In the genomic region with DNA sequence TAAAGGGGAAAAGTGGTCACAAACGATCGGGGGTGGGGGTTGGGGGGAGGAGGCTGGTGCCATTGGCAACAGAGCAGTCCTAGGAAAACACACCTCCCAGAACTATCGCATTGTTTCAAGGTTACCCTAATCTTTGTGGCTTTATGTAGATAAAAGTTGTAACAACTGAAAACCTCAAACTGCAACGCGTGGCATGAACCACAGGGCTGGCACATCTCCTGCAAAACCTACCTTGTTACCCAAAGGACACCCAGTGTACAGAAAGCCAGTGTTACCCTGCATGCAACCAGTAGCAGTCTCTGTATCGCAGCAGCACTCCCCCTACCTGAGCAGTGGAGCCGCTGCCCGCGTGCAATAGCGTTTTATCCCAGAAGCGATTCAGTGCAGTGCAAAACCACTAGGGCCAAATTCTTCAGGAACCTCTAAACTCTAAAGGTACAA, we compare ENCODE assay signal across 7 mouse cellular contexts. TPM values are rescaled to one million over a fixed set of nuclear protein-coding genes. Genes with fewer than 3 reads are reported as not detected.
A peak's percentile ranks its signal among the peaks of the same experiment; 100 is the strongest.
DNase-seq lines count a peak whose midpoint lies in the region; ATAC-seq and TF ChIP-seq lines count a peak whose summit lies in the region.

No protein-coding gene starts in this region.

- ATAC-seq in erythroblast, adult 5-6 weeks (replicated peaks; ENCODE audit: low FRiP score, poor library complexity, severe bottlenecking) = peak; percentile 70
- ATAC-seq in hematopoietic stem cell, adult 5-6 weeks (replicated peaks in 1 of 2; ENCODE audit: insufficient read depth in 1 of 2, low FRiP score in 2 of 2, low TSS enrichment in 1 of 2, low read depth in 1 of 2, poor library complexity in 2 of 2, severe bottlenecking in 2 of 2) = peak; percentile 57 to 76

- peak; percentile 21 to 34 (median 29); a peak in 4 of 6 replicates for TF ChIP-seq CTCF in MEL (IDR thresholded peaks at IDR 0.05 in 2 of 3, conservative IDR thresholded peaks at IDR 0.05 in 1 of 3; ENCODE audit: control insufficient read depth in 1 of 3, insufficient read depth in 1 of 3, low read depth in 2 of 3, low read length in 3 of 3, poor library complexity in 1 of 3, severe bottlenecking in 1 of 3)

- peak; percentile 89 for DNase-seq in MEL (ENCODE audit: low read depth, low spot score)
- DNase-seq in brain, embryonic 18.5 days (ENCODE audit: low read depth, low spot score) = peak; percentile 36
- DNase-seq in layer of hippocampus, postnatal 14 days (ENCODE audit: low spot score in 2 of 2) = peak; percentile 22 to 47
- peak; percentile 73 for DNase-seq in lung, postnatal 36 days
- peak; percentile 41 to 53 for DNase-seq in right cerebral cortex, adult 2 months (ENCODE audit: low spot score in 2 of 2)

- no peak; the same call in 1 of the 2 replicates for TF ChIP-seq RAD21 in MEL (IDR thresholded peaks at IDR 0.05; ENCODE audit: low read depth, low read length)

- H3K79me2 ChIP-seq in MEL (ENCODE audit: control insufficient read depth, insufficient read depth, low read length, poor library complexity) = peaks cover 32% of the 10 kb centered on the region

- peak overlapping the region; percentile 69 for H3K27ac ChIP-seq in MEL (ENCODE audit: control insufficient read depth, low read depth, low read length)

- peak overlapping the region; percentile 77 to 93 for H3K4me3 ChIP-seq in MEL (ENCODE audit: control insufficient read depth in 1 of 2, insufficient read depth in 1 of 2, low read depth in 2 of 2, low read length in 2 of 2)

- TF ChIP-seq EP300 in MEL (IDR thresholded peaks at IDR 0.05; ENCODE audit: low read depth in 1 of 2, low read length in 2 of 2) = peak; percentile 87 to 94

- peak overlapping the region; percentile 87 for H3K9ac ChIP-seq in MEL (ENCODE audit: control insufficient read depth, low read depth, low read length, poor library complexity, severe bottlenecking)

- peaks cover 13 to 19% of the 10 kb centered on the region in 2 experiments for H3K4me1 ChIP-seq in MEL (ENCODE audit: control insufficient read depth in 1 of 2, insufficient read depth in 2 of 2, low read length in 2 of 2)

- no peaks in the 10 kb centered on the region for H3K9me3 ChIP-seq in MEL (replicated peaks; ENCODE audit: insufficient read depth, low read length)

- TF ChIP-seq POLR2A in MEL (IDR thresholded peaks at IDR 0.05; ENCODE audit: control insufficient read depth in 1 of 2, insufficient read depth in 1 of 2, low read depth in 1 of 2, low read length in 2 of 2, poor library complexity in 1 of 2) = peak in 1 of 2 experiments; percentile 67; a peak in 2 of 4 replicates

- H3K36me3 ChIP-seq in MEL (ENCODE audit: control insufficient read depth in 1 of 2, insufficient read depth in 2 of 2, low read length in 2 of 2) = peaks cover 0 to 30% of the 10 kb centered on the region in 2 experiments; a peak in 3 of 4 replicates

- no peaks in the 10 kb centered on the region for H3K27me3 ChIP-seq in MEL (ENCODE audit: control insufficient read depth in 1 of 2, insufficient read depth in 2 of 2, low read length in 2 of 2)

TF ChIP-seq in MEL, 35 proteins besides CTCF, POLR2A, EP300 and RAD21:
- TF ChIP-seq ZKSCAN1 (IDR thresholded peaks at IDR 0.05; ENCODE audit: low read depth, low read length) (no peak), USF1 (IDR thresholded peaks at IDR 0.05; ENCODE audit: low read depth, low read length) (no peak), MAFK (IDR thresholded peaks at IDR 0.05; ENCODE audit: borderline replicate concordance, low read depth, low read length) (peak; percentile 56; the same call in 1 of the 2 replicates), HCFC1 (IDR thresholded peaks at IDR 0.05; ENCODE audit: low read depth, low read length) (peak; percentile 58), ZMIZ1 (IDR thresholded peaks at IDR 0.05; ENCODE audit: low read depth, low read length) (no peak), ELF1 (IDR thresholded peaks at IDR 0.05; ENCODE audit: low read depth, low read length) (no peak), POLR2AphosphoS5 (IDR thresholded peaks at IDR 0.05; ENCODE audit: borderline replicate concordance, low read depth, low read length) (no peak), MYB (IDR thresholded peaks at IDR 0.05; ENCODE audit: low read depth, low read length) (peak; percentile 84), MYC (IDR thresholded peaks at IDR 0.05; ENCODE audit: low read depth, low read length) (peak; percentile 77), MAX (IDR thresholded peaks at IDR 0.05; ENCODE audit: low read length) (peak; percentile 90), UBTF (IDR thresholded peaks at IDR 0.05; ENCODE audit: borderline replicate concordance, insufficient read depth, low read depth, low read length) (0 out of 2 replicates have a peak, but pooled peaks have one; percentile 61), ZNF384 (IDR thresholded peaks at IDR 0.05; ENCODE audit: low read depth, low read length) (no peak), GABPA (IDR thresholded peaks at IDR 0.05; ENCODE audit: low read depth, low read length) (no peak), TCF12 (IDR thresholded peaks at IDR 0.05; ENCODE audit: low read depth, low read length) (peak; percentile 82), NELFE (IDR thresholded peaks at IDR 0.05; ENCODE audit: low read depth, low read length) (peak; percentile 37; the same call in 1 of the 2 replicates), E2F4 (IDR thresholded peaks at IDR 0.05; ENCODE audit: borderline replicate concordance, low read depth, low read length) (no peak), GATA1 (IDR thresholded peaks at IDR 0.05; ENCODE audit: low read depth, low read length) (peak; percentile 91), BHLHE40 (IDR thresholded peaks at IDR 0.05; ENCODE audit: borderline replicate concordance, low read depth, low read length) (peak; percentile 75), ZC3H11A (IDR thresholded peaks at IDR 0.05; ENCODE audit: low read depth, low read length) (no peak), CHD2 (IDR thresholded peaks at IDR 0.05; ENCODE audit: low read length) (peak; percentile 56; the same call in 1 of the 2 replicates), JUND (IDR thresholded peaks at IDR 0.05; ENCODE audit: low read depth, low read length) (no peak), MXI1 (IDR thresholded peaks at IDR 0.05; ENCODE audit: low read depth, low read length) (peak; percentile 95), MAZ (IDR thresholded peaks at IDR 0.05; ENCODE audit: low read depth, low read length) (peak; percentile 89), RCOR1 (IDR thresholded peaks at IDR 0.05; ENCODE audit: low read depth, low read length) (peak; percentile 85), TBP (IDR thresholded peaks at IDR 0.05; ENCODE audit: low read depth, low read length) (peak; percentile 64), CHD1 (IDR thresholded peaks at IDR 0.05; ENCODE audit: low read depth, low read length) (peak; percentile 86; the same call in 1 of the 2 replicates), SMC3 (IDR thresholded peaks at IDR 0.05; ENCODE audit: low read depth, low read length) (peak; percentile 25; the same call in 1 of the 2 replicates), MEF2A (IDR thresholded peaks at IDR 0.05; ENCODE audit: extremely low read depth, insufficient replicate concordance, low read depth, low read length, poor library complexity, severe bottlenecking) (no peak), POLR2AphosphoS2 (IDR thresholded peaks at IDR 0.05; ENCODE audit: low read length) (0 out of 2 replicates have a peak, but pooled peaks have one; percentile 41), ETS1 (IDR thresholded peaks at IDR 0.05; ENCODE audit: low read depth, low read length) (peak; percentile 88), TAL1 (IDR thresholded peaks at IDR 0.05; ENCODE audit: low read length) (peak; percentile 57), KAT2A (conservative IDR thresholded peaks at IDR 0.05; ENCODE audit: low read depth, low read length) (no peak), SIN3A (IDR thresholded peaks at IDR 0.05; ENCODE audit: low read length) (peak; percentile 94), USF2 (IDR thresholded peaks at IDR 0.05; ENCODE audit: borderline replicate concordance in 1 of 2, insufficient read depth in 1 of 2, low read depth in 1 of 2, low read length in 2 of 2) (no peak; a peak in 1 of 4 replicates), NRF1 (IDR thresholded peaks at IDR 0.05; ENCODE audit: insufficient read depth, low read depth, low read length, poor library complexity, severe bottlenecking) (no peak)

RNA-seq across cellular contexts. Expression of a gene that starts 1.1 kb away (rescaled TPM):
- 30.0 and 30.4 TPM in 2 replicates for total RNA-seq in MEL (2012; rRNA removed)
- polyA plus RNA-seq in MEL (2012; ENCODE audit: insufficient read depth in 1 of 2, insufficient read length in 2 of 2, low read depth in 1 of 2, low replicate concordance in 2 of 2, missing spikeins in 1 of 2) = 10 to 100 TPM; 34.7 to 51.1 TPM
- total RNA-seq in erythroblast, adult 5-6 weeks (2015; ENCODE audit: low replicate concordance) = 255 and 281 TPM in 2 replicates
- 210 and 266 TPM in 2 replicates for total RNA-seq in erythroblast, adult 5-6 weeks (2017; ENCODE audit: low replicate concordance)
- 19.6 and 20.2 TPM in 2 replicates for total RNA-seq in hematopoietic stem cell, adult 5-6 weeks (2017)
- 10 to 100 TPM; 26.7 to 30.2 TPM for total RNA-seq in layer of hippocampus, postnatal 14 days (2021)

Comparison
In these comparisons a context has a peak if more than half of its experiments do, and no peak if none do; other contexts are left out.
1. Peak in every context shown above with its lines: DNase-seq, ATAC-seq, H3K4me3 ChIP-seq and H3K27ac ChIP-seq.
2. DNase-seq: peak in every context shown above with its lines; median percentile 89 in MEL; 73 in lung, postnatal 36 days; 47 in right cerebral cortex, adult 2 months; 36 in brain, embryonic 18.5 days; 34 in layer of hippocampus, postnatal 14 days.